Mouse (Mus musculus) gastrocnemius, adult 2 months (tissue): ENCODE results near the gene Tmem59l. TPM values are rescaled to one million over a fixed set of nuclear protein-coding genes. Genes with fewer than 3 reads are reported as not detected.

Source experiments
- DNase-seq: peaks from one replicate; pipeline ENCODE4 v3.0.0; 2022
- H3K27ac ChIP-seq: fragments of 200-600 bp; 2 replicates; pipeline ENCODE4 v1.8.1; 2022; ENCODE audit warnings: mild to moderate bottlenecking
- H3K4me3 ChIP-seq: fragments of 200-600 bp; 2 replicates; pipeline ENCODE4 v1.8.1; 2022; ENCODE audit warnings: mild to moderate bottlenecking, moderate library complexity
- CTCF ChIP-seq: fragments of 200-600 bp; IDR thresholded peaks from 2 replicates; pipeline ENCODE4 v1.8.1; 2022; ENCODE audit warnings: antibody characterized with exemption, mild to moderate bottlenecking, moderate library complexity
- intact Hi-C: fragments of 180-260 bp; cut with DNase I; formaldehyde crosslinking; loops from one replicate; pipeline ENCODE4 v1.15.1; 2025
- total RNA-seq, 2 experiments: library from RNA; stranded (reverse); gene quantifications; 2 replicates each; pipeline ENCODE4 v1.2.3; 2021

Tmem59l gene
- total RNA-seq, 2 experiments from 2014 or later: not detected

DNA sequence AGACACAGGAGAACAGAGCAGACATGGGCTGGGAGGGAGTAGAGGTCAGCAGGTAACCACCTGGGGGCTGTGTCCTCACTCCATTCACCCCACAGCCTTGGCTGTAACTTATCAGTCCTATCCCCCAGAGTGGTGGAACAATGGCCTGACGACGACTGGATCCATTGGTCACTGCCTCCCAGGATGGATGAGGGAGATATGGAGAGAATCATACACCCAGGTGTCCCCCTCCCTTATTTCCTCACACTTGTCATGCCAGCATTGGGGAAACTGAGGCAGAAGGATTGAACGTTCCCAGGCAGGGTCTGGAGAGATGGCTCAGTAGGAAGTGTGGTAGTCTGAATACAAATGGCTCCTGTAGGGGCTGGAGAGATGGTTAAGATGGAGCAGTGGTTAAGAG, 45.6 kb downstream of the Tmem59l start:
- no peak for DNase-seq
- intact Hi-C loops: no loop called here
- Histone ChIP-seq H3K27ac (no peak overlapping the region), H3K4me3 (no peak overlapping the region)
- no peak for TF ChIP-seq CTCF

DNA sequence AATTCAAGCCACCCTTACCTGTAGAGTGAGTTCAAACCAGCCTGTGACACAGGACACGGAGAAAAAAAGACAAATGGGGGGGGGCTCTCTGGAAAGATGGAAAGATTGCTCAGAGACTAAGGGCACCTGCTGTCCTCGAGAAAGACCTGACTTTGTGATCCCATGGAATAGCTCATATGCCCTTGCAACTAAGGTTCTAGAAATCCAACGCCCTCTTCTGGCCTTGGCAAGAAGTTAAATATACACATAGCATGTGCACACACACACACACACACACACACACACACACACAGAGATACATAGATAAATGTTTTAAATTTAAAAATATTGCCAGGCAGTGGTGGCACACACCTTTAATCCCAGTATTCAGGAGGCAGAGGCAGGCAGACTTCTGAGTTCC, 46.9 kb downstream of the Tmem59l start:
- DNase-seq: no peak
- intact Hi-C loops: no loop called here
- no peak for TF ChIP-seq CTCF
- H3K4me3 ChIP-seq: peak overlapping the region; percentile 92
- no peak overlapping the region; the same call in 1 of the 2 replicates for H3K27ac ChIP-seq

GRCm38 (mm10) chr8:70439848-70440179, 47.3 kb downstream of the Tmem59l start:
- TF ChIP-seq CTCF: no peak
- Histone ChIP-seq H3K27ac (peak overlapping the region; percentile 90), H3K4me3 (peak overlapping the region; percentile 92)
- intact Hi-C loops: loop anchor here (5.0 kb wide), 1 partner anchor 43 kb away; no protein-coding TSS in a partner anchor
- no peak for DNase-seq

DNA sequence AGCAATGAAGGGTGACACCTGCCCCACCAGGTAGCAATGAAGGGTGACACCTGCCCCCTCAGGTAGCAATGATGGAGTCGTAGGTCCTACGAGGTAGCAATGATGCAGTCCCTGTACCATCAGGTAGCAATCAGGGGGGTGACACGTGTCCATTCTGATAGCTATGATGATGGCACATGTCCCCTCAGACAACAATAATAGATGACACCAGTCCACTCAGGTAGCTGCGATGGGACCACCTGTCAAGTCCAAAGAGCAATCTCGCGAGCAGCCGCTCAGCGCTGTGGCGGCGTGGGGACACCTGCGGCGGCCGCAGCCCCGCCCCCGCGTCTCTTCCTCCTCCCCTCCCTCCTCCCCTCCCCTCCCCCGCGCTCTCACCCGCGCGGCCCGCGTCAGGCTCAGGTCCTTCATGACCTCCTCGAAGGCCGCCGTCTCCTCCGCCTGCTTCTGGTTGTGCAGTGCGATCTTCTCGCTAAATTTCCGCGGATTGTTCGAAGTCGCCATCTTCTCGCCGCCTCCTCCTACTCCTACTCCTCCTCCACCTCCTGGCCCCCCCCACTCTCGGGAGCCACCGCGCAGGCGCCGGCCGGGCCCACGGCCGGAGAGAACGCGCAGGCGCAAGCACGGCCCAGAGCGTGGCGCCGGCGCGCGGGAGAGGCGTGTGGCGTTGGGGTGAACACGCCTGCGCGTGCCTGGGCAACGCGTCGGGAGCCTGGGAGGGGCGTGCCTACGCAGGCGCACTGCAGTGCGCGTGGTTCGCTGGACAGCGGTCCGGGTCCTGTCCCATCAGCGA, 47.9 kb downstream of the Tmem59l start, which contains the start of gene Crtc1:
TSS of gene Crtc1 (minus strand) at position 525 of the 793 bp plus-strand sequence.
- intact Hi-C loops: loop anchor here (5.0 kb wide), 1 partner anchor 42 kb away; no protein-coding TSS in a partner anchor
- DNase-seq: peak; percentile 99
- Histone ChIP-seq H3K27ac (peak within 1 kb of the TSS; percentile 90), H3K4me3 (peak within 1 kb of the TSS; percentile 92)
- no peak for TF ChIP-seq CTCF

DNA sequence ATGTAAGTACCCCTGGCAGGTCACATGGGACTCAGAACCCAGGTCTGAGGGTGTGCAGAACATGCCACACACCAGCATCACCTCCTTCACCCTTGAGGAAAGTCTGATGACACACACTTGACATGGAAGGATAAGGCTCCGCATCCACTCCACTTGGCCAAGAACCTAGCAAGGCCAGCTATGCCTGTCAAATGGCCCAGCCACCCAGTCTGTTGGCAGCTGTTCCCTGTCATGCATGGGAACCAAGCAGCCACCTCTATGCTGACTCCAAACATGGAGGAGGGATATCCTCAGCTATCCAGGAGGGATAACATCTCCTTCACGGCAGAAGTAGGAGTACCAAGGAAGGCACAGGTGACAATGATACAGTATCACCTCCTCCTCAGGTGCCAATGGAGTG, 48.7 kb downstream of the Tmem59l start:
- Histone ChIP-seq H3K4me3 (peak overlapping the region; percentile 92), H3K27ac (no peak overlapping the region; the same call in 1 of the 2 replicates)
- no peak for DNase-seq
- no peak for TF ChIP-seq CTCF
- intact Hi-C loops: loop anchor here (5.0 kb wide), 1 partner anchor 41 kb away; no protein-coding TSS in a partner anchor

- no peak overlapping the region for H3K4me3 ChIP-seq
- no peak for DNase-seq
- no peak overlapping the region for H3K27ac ChIP-seq
- intact Hi-C loops: loop anchor here (5.0 kb wide), 1 partner anchor 38 kb away; no protein-coding TSS in a partner anchor
- TF ChIP-seq CTCF: no peak
Measured at GRCm38 (mm10) chr8:70435156-70435555, 52.0 kb downstream of the Tmem59l start.

Other genes starting within 250 kb of the Tmem59l start
- 1 to 10 TPM; 3.8 to 4.3 TPM for gene Homer3, start 204.5 kb downstream of the Tmem59l start, total RNA-seq
- gene Ddx49, start 184.9 kb downstream of the Tmem59l start, total RNA-seq: 10 to 100 TPM; 29.9 to 30.0 TPM
- 100 to 1,000 TPM; 118 to 128 TPM for gene Cope, start 184.8 kb downstream of the Tmem59l start, total RNA-seq
- gene Cers1, start 171.6 kb downstream of the Tmem59l start, total RNA-seq: 10 to 100 TPM; 14.0 to 23.3 TPM
- 1 to 10 TPM in 1 of 2 experiments, not detected in 1; 1.0 TPM for gene Gdf1, start 157.5 kb downstream of the Tmem59l start, total RNA-seq
- gene Upf1, start 134.1 kb downstream of the Tmem59l start, total RNA-seq: 10 to 100 TPM; 28.1 to 35.1 TPM
- 10 to 100 TPM in 1 of 2 experiments, 1 to 10 TPM in 1; 5.5 to 31.2 TPM for gene Comp, start 113.8 kb downstream of the Tmem59l start, total RNA-seq
- 1 to 10 TPM; 8.9 to 9.5 TPM for gene Crtc1, start 47.8 kb downstream of the Tmem59l start, total RNA-seq
- 1 to 10 TPM; 6.7 to 8.5 TPM for gene Klhl26, start 10.4 kb downstream of the Tmem59l start, total RNA-seq
- 1 to 10 TPM; 2.5 to 3.2 TPM for gene Crlf1, start 5.8 kb upstream of the Tmem59l start, total RNA-seq
- gene Rex1bd, start 19.4 kb upstream of the Tmem59l start, total RNA-seq: 100 to 1,000 TPM; 146 to 148 TPM
- gene Uba52, start 23.4 kb upstream of the Tmem59l start, total RNA-seq: 100 to 1,000 TPM; 777 to 924 TPM
- 100 to 1,000 TPM; 108 to 112 TPM for gene Fkbp8, start 40.4 kb upstream of the Tmem59l start, total RNA-seq
- 10 to 100 TPM; 70.4 to 83.9 TPM for gene Kxd1, start 40.6 kb upstream of the Tmem59l start, total RNA-seq
- gene Ell, start 52.1 kb upstream of the Tmem59l start, total RNA-seq: 10 to 100 TPM; 11.9 to 14.6 TPM
- 1 to 10 TPM; 3.2 to 4.3 TPM for gene Isyna1, start 107.0 kb upstream of the Tmem59l start, total RNA-seq
- gene Ssbp4, start 121.5 kb upstream of the Tmem59l start, total RNA-seq: 10 to 100 TPM in 1 of 2 experiments, 1 to 10 TPM in 1; 9.2 to 14.4 TPM
- under 1 TPM; 0.42 to 0.48 TPM for gene Lrrc25, start 128.8 kb upstream of the Tmem59l start, total RNA-seq
- gene Gdf15, start 145.1 kb upstream of the Tmem59l start, total RNA-seq: under 1 TPM in 1 of 2 experiments, not detected in 1; 0.28 TPM
- gene Pgpep1, start 173.0 kb upstream of the Tmem59l start, total RNA-seq: 10 to 100 TPM in 1 of 2 experiments, 1 to 10 TPM in 1; 9.3 to 22.5 TPM
- gene Lsm4, start 185.9 kb upstream of the Tmem59l start, total RNA-seq: 10 to 100 TPM; 61.7 to 65.6 TPM
- gene Jund, start 211.6 kb upstream of the Tmem59l start, total RNA-seq: 10 to 100 TPM; 35.5 to 54.5 TPM
- gene Iqcn, start 216.1 kb upstream of the Tmem59l start, total RNA-seq: not detected
- not detected for gene Gm3336, start 231.2 kb upstream of the Tmem59l start, total RNA-seq
- 1 to 10 TPM; 2.4 to 3.0 TPM for gene Pde4c, start 236.4 kb upstream of the Tmem59l start, total RNA-seq